Mouse (Mus musculus) kidney, postnatal 14 days (tissue): ENCODE results near the gene Lrrk1.

Experiments used
- DNase-seq: peaks from one replicate; pipeline ENCODE4 v3.0.0; 2022; ENCODE audit warnings: mixed read lengths

The Lrrk1 gene

DNA sequence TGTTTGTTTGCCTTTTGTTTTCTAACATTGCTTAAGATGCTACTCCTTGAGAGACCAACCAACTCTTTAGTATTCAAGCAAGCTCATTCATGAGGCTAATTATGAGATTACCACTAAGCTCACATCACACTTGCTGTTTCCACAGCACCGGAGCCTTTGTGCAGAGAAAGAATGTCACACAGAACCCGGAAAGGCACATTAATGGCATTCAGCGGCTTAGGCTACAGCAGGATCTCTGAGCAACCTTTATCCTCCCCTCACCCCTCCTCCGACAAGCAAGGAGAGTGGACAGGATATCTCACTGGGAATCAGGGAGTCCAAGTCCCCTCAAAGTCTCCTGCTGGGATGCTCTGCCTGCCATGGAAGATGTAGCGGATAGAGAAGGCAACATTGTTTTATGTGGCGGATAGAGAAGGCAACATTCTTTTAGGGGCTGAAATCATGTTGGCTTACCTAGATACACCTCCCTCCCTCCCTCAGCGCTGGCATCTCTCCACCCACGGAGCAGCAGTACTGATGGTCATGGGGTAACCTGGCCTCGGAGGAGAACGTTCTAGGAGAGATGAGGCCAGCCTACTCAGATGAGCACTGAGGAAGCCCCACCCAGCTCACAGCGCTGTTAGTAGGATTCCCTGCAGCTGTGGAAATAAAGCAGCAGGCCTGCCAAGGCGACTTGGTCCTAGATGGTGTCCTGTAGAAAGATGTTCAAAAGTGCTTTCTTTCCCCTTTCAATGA is 91.1 kb downstream of the Lrrk1 start:
- DNase-seq: no peak

DNA sequence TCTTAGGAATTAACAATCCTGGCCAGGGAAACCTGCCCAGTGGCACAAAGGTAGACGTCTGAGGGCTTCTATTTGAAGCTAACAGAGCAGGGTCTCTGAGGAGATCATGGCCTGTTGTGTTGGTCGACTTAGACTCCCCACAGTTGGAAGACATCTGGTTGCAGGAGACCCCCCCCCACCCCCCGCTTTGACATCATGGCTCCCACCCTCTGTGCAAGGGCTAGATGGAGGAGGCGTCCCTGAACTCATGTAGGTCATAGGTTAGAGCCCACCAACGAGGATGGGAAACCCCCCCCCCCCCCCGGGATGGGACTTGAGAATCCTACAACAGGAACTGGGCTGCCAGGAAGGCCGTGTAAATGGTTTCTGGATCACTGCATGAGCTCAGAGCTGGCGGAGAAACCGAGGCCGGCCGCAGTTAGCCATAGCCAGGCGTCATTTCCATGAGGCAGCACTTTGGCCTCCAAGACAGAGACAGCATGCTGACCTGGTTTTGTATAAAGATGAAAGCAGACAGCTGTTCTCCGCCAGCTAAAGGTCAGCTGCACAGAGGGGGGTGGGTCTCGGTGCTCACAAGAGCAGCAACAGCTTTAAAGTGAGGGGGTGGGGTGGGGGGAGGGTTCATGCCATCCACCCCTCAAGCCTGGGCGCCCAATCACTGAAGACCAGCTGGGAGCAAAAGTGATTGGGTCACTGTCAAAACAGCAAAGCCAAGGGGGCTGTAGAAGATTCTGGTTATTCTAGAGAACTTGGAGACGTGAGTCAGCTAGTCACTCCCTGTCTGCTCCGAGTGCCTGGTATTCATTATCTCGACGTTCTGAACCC is 95.4 kb downstream of the Lrrk1 start:
- peak; percentile 22 for DNase-seq

DNA sequence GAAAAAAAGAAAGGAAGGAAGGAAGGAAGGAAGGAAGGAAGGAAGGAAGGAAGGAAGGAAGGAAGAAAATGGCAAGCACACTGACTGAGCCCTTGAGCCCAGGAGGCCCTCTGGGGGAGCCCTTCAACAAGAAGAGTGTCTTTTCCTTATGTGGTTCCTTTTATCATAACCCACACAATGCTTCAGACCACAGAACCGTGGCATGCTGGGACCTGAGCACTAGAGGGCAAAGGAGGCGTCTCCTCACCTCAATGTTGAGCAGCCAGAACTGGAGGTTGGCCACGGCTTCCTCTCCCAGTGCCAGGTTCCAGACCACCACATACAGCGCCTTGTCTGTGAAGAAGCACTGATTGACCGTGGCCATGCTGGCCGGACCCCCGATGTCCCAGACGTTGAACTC is 96.1 kb downstream of the Lrrk1 start:
- no peak for DNase-seq

DNA sequence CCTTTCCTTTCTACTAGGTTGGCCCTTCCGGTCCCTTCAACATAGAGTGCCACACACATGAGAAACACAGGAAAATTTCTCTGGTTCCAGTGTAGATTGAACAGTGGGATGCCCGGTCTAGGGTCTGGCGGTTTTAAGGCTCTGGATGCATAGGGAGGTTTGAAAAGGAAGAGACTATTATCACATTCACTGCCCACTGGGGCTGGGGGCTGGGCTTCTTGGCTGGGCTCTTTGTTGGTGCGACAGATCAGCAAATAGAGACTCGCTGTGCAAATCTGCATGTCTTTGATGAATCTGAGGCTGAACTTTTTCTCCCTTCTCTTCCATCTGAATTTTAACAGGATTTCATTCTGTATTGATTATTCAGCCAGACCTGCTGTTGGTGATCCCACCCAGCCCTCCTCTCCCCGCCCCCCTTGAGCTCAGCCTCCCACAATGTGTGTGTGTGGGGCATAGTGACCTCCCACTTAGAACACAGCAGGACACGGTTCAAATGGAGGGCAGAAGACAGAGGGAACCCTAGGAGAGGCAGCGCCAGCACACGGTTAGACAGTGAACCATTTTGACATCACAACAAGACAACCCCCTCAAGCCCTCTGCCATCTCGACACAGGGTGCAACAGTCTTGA is 105.1 kb downstream of the Lrrk1 start:
- DNase-seq: no peak

DNA sequence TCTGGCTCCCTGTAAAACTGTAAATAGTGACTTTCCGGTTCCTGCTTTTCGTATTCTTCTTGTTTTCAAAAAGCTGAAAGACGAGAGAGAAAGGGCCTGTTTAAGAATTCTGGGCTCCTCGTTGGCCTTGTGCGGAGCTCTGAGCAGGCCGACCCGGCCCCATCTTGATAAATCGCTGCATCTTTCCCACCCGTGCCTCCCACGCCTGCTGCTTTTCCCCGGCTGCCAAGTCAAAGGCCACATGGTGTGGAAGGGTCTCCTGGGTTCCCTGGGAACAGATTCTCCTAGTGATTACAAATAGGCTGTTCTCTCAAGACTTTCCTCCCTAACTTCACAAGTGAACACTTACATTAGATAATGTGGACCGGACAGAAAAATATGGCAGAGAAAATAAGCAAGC is 105.9 kb downstream of the Lrrk1 start:
- no peak for DNase-seq

DNA sequence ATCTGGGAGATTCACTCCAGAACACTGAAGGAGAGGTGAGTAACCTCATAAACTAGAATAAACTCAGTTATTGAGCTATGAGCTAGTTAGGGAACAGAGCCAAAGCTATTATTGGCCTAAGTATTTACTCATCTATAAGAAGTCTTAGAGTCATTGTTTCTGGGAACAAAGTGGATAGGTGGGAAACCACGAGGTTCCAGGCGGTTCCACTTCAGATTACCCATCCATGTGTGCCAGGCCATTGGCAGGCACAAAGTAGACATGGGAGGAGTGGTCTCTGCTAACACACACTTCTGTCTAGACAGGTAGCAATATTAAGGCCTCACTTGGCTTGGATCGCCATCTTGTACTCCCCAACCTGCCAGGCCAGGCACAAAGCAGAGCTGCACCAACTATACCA is 110.1 kb downstream of the Lrrk1 start:
- DNase-seq: no peak

DNA sequence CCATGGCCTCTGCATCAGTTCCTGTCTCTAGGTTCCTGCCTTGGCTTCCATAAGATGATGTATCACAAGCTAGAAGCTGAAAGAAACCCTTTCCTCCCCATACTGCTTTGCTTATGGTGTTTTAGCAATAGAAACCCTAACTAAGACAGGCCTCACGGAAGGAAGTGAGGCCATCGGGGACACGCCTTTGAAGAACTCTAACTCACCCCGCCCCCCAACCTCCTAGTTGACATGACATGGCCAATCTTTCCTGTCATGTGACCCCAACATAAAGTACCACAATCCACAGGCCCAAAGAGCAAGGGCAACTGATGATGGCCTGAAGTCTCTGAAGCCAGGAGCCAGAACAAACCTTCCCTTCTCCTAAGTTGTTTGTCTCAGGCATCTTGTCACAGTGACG is 114.7 kb downstream of the Lrrk1 start:
- DNase-seq: no peak

DNA sequence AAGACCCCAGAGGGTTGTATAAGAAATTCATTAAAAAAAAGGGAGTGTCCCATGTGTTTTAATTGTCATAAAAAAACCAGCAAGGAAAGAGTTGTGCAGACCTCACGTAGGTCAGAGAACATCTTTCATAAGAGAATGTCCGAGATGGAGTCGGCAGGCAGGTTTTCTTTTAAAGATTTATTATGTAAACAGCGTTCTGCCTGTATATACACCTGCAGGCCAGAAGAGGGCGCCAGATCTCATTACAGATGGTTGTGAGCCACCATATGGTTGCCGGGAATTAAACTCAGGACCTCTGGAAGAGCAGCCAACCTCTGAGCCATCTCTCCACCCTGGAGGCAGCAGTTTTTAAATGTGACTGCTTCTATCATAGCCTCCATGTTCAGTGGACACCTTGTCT is 116.9 kb downstream of the Lrrk1 start:
- no peak for DNase-seq

DNA sequence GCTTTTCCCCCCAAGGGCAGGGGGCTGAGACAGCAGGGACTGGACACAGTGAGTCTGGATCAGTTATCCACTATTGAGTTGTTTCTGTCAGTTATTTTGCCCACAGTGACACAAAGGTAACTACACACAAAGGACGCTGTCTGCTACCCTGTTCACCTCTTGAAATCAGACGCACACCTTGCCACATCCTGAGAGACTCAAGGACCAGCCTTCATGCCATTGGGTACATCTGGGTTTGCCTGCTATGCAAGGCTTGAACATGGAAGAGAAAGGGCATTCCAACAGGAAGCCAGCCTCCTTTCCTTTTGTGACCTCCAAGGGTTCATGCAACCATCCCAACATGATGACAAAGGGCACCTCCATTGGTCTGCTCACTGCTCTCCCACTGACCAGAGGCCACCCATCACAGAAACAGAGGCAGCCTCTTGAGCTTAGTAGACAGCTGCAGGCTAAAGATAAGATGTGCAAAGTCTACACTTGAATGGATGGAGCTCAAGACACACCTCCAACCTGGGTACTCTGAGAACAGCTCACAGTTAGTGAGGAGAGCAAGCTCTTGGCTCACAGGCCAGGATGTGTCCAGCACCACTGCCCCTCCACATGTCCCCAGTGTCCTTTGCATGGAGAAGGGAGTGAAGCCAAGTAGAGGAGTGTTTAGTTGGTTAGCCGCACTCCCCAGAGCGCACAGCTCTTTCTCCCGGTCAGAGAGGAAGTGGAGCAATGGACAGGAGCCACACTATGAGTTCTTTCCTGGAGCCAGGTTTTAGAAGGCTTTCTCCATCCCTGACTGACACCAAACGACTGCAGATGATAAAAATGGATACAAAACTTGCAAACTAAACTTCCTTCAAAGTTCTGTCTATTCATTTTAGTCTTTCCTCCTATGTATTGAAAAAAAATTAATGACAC is 121.0 kb downstream of the Lrrk1 start:
- DNase-seq: no peak

DNA sequence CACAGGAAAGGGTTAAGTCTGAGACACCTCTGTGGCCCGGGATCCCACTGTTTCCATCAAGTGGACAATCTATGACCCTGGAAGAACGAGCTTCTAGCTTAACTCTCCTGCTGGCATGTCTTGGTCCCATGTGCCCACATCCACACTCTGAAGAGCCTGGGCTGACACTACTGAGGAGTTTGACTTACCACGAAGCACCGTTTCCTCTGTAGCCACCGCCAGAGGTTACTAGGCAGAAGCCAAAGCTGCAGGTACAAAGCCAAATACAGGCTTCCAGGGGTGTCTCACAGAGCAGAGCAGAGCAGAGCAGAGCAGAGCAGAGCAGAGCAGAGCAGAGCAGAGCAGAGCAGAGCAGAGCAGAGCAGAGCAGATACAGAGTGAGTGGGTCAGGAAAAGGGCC is 124.7 kb downstream of the Lrrk1 start:
- no peak for DNase-seq

DNA sequence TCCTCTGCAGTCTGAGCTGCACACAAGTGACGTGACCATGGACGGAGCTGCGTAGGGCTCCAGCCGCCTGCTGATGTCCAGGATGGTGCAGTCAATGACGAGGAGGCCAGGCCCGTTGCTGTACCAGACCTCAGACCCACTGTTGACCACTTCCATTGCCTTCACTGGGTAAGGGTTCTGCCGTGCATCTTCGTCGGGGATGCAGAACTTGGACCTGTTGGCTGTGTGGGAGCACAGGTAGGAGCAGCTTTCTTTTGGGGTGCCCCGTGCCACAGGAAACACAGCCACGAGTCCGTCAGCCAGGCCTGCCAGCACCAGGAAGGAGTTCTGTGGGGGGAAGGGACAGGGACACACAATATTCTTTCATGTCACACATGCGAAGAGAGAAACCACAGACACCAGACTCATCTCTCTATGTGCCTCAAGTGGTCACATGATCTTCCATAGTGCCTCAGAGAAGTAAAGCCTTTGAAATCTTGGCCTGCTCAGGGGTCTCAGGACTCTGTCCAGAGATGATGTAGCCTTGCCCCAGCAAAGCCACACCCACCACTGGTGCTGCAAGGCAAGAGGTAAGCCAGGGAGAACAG is 125.5 kb downstream of the Lrrk1 start:
- no peak for DNase-seq

DNA sequence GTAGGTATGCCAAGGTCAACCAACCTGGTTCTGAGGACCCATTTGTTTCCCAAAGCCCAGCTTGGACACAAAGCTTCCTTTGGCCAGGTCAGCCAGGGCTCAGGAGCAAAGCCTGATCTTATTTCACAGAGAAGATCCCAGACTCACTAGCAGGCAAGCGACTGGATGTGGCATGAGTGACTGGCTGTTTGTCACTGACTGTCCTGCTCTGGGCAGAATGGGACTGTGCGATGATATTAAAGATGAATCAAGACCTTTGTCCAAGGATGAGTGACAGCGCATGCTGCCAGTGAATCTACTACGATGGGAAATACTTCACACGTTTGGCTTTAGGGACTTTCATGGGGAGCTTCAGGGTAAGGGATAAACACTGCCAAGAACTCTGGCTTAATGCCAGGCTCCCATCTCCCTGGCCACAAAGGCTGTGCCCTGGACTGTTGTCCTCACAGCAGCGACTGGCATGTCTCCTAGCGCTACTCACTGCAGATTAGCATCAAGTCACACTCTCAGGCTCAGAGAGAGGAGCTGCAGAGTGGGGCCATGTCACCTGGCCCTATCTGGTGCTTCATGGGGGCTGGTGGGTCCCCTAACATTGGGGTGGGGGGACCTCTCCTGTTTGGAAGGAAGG is 127.3 kb downstream of the Lrrk1 start:
- DNase-seq: peak; percentile 23

DNA sequence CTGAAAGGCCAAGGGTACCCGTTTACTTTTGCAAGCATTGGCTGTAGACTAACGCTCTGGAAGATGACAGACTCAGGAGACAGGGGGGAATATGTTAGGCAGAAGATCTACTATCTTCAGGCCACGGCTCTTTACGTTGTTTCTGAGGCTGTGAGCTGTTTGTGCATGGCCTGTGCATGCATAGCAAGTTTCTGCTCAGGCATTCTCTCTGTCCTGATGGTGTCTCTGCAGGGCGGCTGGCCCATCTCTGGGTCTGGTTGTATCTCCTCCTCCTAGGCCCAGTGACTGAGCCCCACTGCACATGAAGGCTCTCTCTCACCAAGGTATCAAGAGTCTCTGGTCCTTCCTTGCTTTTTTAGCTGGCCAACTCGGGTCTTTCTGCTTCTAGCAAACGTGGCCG is 127.9 kb downstream of the Lrrk1 start:
- DNase-seq: no peak

DNA sequence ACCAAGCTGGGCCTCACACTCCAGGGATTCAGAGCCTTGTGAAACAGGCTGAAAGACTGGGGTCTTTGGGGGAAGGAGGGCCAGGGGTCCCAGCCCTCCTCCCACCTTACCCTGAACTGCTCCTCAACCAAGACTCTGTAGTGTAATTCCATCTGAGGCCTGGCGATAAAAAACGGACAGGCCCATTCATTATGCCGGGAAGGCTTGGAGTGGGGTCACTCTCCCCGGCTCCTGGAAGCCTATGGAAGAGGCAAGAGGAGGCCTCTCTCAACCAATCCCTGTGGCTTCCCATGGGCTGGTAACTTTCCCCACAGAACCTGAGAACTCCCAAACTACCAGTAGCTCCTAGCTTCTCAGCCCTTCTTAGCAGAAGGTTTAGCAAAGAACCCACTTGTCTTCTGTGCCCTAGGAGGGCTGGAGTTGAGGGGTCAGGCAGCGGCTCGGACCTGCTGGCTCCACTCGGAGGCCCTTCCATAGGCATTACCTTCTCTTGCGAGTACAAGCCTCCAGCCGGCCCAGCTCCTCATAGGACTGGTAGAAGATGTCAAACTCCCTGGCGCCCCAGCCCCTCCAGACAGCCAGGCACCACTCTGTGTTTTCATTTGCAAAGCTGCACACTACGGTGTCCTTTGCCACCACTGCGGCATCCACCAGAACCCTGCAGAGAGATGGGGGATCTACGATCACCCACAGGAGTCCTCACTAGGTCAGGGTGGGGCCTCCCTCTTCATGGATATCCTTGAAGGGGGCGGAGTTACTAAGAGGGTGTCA is 128.5 kb downstream of the Lrrk1 start:
- DNase-seq: no peak

DNA sequence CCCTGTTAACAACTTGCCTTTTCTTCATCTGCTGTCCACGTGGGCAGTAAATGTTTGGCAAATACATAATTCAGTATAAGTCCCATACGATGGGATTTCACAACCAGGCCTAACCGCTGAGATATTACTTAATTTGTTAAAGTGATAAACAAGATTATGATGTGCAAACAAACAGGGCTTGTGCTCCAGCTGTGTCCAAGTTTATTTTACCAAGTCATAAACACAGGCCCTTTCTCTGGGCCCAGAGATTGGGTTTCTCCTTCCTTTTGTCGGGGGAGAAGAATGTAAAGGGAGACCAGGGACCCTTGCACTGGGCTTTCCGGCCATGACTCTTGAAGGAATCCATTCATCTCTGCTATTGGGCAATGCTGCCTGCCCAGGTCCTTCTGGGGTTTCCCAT is 129.2 kb downstream of the Lrrk1 start:
- DNase-seq: no peak

DNA sequence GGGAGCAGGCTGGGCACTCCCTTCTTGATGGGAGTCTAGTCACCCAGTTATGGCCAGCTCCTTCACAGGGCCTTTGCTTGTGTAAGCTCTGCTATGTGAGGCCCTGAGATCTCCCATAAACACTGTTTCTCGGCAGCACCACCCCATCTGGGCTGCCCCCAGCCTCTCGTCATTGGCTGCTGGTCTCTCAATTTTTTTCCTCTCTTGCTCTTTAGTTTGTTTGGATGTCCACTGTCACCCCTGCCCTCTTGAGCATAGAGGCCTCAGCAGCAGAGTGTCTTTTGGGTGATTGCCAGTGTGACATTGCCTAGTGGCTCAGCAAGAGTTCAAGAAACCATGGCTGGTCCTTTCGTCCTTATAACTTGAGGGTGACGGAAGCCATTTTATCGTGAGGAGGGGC is 130.9 kb downstream of the Lrrk1 start:
- DNase-seq: peak; percentile 33

DNA sequence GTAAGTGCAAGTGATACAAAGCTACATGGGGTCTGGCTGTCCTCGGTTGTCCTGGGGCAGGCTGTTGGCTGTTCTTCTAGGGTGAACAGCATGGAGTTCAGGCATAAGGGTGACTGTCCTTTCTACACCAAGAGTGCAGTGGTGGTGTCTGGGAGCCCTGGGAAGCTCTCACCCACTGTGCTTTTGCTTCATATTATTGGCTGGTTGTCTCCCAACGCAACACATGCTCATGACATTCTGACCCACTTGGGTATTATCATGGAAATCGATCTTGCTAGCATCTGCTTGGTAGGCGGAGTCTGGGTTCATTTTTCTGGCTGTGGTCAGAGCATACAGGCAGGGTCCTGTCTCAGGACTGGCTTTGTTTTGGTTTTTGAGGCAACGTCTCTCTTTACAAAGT is 131.7 kb downstream of the Lrrk1 start:
- no peak for DNase-seq

DNA sequence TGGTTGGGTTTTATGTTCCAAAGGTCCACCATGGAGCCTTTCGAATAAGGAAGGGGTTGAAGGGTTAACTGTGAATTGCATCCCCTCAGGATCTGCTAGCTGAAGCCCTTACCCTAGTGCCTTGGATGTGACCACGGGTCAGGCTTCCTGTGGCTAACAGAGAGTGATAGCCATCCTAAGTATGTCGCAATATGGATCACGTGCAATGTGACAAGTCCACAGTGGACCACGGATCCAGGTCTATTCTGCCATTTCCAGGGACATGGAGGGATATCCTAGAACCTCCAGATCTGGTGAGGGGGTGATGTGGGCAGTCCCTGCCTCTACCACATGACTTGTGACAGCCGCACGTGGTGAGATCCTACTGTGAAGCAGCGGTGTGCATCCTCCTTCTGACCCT is 133.2 kb downstream of the Lrrk1 start:
- no peak for DNase-seq

DNA sequence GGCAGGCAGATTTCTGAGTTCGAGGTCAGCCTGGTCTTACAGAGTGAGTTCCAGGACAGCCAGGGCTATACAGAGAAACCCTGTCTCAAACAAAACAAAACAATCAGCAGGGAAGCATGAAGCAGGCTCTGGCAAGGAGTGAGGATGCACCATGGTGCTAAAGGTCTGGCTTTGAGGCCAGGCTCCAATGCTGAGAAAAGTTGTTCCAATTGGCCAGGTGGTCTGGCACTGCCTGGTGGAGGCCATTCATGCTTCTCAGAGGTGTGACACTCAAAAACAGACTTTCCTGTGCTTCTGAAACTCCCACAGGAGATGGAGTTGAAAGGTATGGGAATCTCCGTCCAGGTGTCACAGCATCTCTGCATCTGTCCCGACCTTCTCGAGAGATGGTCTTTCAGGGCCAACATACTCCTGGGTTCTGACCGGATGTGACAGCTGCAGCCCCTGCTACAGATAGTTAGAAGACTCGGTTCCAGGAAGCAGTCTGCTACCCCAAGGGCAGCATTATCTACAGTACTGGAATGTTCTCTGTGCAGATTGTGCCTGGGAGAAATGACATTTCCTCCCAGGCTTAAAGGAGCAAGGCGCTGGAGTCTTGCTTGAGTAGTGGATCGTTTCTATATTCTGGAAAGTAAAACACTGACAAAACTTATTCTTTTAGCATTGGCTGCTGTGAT is 134.0 kb downstream of the Lrrk1 start:
- DNase-seq: no peak

DNA sequence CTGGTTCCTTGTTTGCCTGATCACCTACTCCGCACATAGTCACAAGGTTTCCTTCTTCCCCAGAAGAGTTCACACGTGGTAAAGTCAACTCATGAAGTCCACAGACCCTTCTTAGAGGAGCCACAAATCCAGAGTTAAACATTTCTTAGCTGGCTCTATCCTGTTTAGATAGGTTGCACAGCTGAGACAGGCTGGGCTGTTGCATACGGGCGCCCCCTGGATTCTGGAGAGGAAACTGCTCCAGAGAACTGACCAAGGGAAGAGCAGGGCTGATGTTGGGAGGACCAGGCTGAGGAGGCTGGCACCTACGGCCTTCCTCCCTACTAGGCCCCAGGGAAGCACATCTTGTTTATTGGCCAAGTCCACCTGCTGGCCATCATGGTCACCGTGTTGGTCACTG is 138.1 kb downstream of the Lrrk1 start:
- peak; percentile 87 for DNase-seq

DNA sequence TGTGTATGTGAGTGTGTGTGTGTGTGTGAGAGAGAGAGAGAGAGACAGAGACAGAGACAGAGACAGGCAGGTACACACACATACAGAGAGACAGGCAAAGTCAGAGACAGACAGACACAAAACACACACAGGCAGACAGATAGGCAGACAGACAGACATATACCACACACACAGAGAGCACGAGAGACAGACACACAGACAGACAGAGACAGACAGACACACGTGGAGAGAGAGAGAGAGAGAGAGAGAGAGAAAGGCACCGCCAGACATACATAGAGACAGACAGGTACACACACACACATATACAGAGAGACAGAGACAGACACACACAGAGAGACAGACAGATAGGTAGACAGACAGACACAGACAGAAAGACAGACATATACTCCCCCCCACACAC is 138.7 kb downstream of the Lrrk1 start:
- no peak for DNase-seq
